Mouse (Mus musculus) limb, embryonic 12.5 days (tissue): ENCODE data around the gene Tcp10c. TPM values are rescaled to one million over a fixed set of nuclear protein-coding genes. Genes with fewer than 3 reads are reported as not detected.
"Not testable (repeated sequence)": the region's sequence is repeated elsewhere in the genome, so short reads cannot be mapped to it uniquely, and the experiment has no call there.

Source experiments
- ATAC-seq: fragments of 200-750 bp; cut with Nextera tagmentation; 2 replicates; pipeline ENCODE4 v1.8.0; 2017; ENCODE audit warnings: low read depth, moderate TSS enrichment; ENCODE audit not compliant: insufficient number of reproducible peaks, insufficient read depth, low FRiP score, low TSS enrichment
- H3K27ac ChIP-seq: fragments of 300-500 bp; sonication (generic); 2 replicates; pipeline ENCODE4 v1.5.1; 2016; ENCODE audit warnings: mild to moderate bottlenecking, moderate library complexity
- H3K27me3 ChIP-seq: fragments of 300-500 bp; sonication (generic); 2 replicates; pipeline ENCODE4 v1.6.1; 2016; ENCODE audit warnings: mild to moderate bottlenecking, moderate library complexity
- H3K36me3 ChIP-seq: fragments of 300-500 bp; sonication (generic); 2 replicates; pipeline ENCODE4 v1.6.1; 2016; ENCODE audit warnings: mild to moderate bottlenecking, moderate library complexity
- H3K4me1 ChIP-seq: fragments of 300-500 bp; sonication (generic); replicated peaks from 2 replicates; pipeline ENCODE4 v1.6.1; 2016
- H3K4me2 ChIP-seq: fragments of 300-500 bp; sonication (generic); 2 replicates; pipeline ENCODE4 v1.6.1; 2016; ENCODE audit warnings: mild to moderate bottlenecking, moderate library complexity
- H3K4me3 ChIP-seq: fragments of 300-500 bp; sonication (generic); replicated peaks from 2 replicates; pipeline ENCODE4 v1.5.1; 2016; ENCODE audit warnings: mild to moderate bottlenecking
- H3K9ac ChIP-seq: fragments of 300-500 bp; sonication (generic); replicated peaks from 2 replicates; pipeline ENCODE4 v1.6.1; 2016; ENCODE audit warnings: mild to moderate bottlenecking, moderate library complexity
- H3K9me3 ChIP-seq: fragments of 300-500 bp; sonication (generic); 2 replicates; pipeline ENCODE4 v1.6.1; 2016; ENCODE audit warnings: mild to moderate bottlenecking, moderate library complexity
- WGBS: fragments of 180-500 bp; shearing (Covaris S2); methylation state at CpG from one replicate; pipeline ENCODE4 v1.1.7; 2016; 5-methylcytosine and 5-hydroxymethylcytosine counted together
- polyA plus RNA-seq: library from polyadenylated mRNA; unstranded; fragments of >200 nt; fragmentation: Nextera tagmentation; extraction: Ambion mirVana; gene quantifications from 2 replicates; pipeline ENCODE4 v1.2.1, GENCODE M21; 2016

Tcp10c gene
- polyA plus RNA-seq, 1 experiment from 2014 or later = not detected

GRCm38 (mm10) chr17:13349563-13349962 is 4.8 kb upstream of the Tcp10c start:
- H3K27ac ChIP-seq, ATAC-seq, H3K4me2 ChIP-seq, H3K4me3 ChIP-seq, H3K4me1 ChIP-seq, H3K9ac ChIP-seq, H3K27me3 ChIP-seq, H3K36me3 ChIP-seq: not testable (repeated sequence)
- 84% methylated on average over 4 of the region's 5 CpGs for WGBS
- H3K9me3 ChIP-seq = peaks cover 21% of the 10 kb centered on the region

- not testable (repeated sequence) for H3K36me3 ChIP-seq, H3K27me3 ChIP-seq, ATAC-seq, H3K4me1 ChIP-seq, H3K4me3 ChIP-seq, H3K4me2 ChIP-seq, H3K9ac ChIP-seq, H3K27ac ChIP-seq
- H3K9me3 ChIP-seq = peaks cover 32% of the 10 kb centered on the region
- 86% methylated on average over 8 of the region's 8 CpGs for WGBS
Observed at GRCm38 (mm10) chr17:13353249-13353648, 1.1 kb upstream of the Tcp10c start.

GRCm38 (mm10) chr17:13362489-13362888 is 8.1 kb downstream of the Tcp10c start:
- H3K27ac ChIP-seq, H3K4me1 ChIP-seq, H3K9ac ChIP-seq, H3K4me2 ChIP-seq, H3K4me3 ChIP-seq, H3K36me3 ChIP-seq, H3K27me3 ChIP-seq: not testable (repeated sequence)
- peaks cover 38% of the 10 kb centered on the region for H3K9me3 ChIP-seq
- 0 out of 2 replicates have a peak, but pooled peaks have one; percentile 24 for ATAC-seq
- WGBS = 95% methylated on average over 2 of the region's 2 CpGs

GRCm38 (mm10) chr17:13363773-13364172 is 9.4 kb downstream of the Tcp10c start:
- WGBS = 95% methylated on average over 5 of the region's 5 CpGs
- peaks cover 40% of the 10 kb centered on the region for H3K9me3 ChIP-seq
- H3K4me2 ChIP-seq = not testable (repeated sequence)

GRCm38 (mm10) chr17:13364196-13364595 is 9.8 kb downstream of the Tcp10c start:
- H3K27ac ChIP-seq, ATAC-seq, H3K9ac ChIP-seq, H3K27me3 ChIP-seq, H3K4me3 ChIP-seq, H3K4me2 ChIP-seq, H3K36me3 ChIP-seq, H3K4me1 ChIP-seq: not testable (repeated sequence)
- 89% methylated on average over 9 of the region's 9 CpGs for WGBS
- peaks cover 43% of the 10 kb centered on the region for H3K9me3 ChIP-seq

More at GRCm38 (mm10) chr17:13363773-13364172, 9.4 kb downstream of the Tcp10c start:
- H3K36me3 ChIP-seq, H3K4me1 ChIP-seq, H3K27me3 ChIP-seq, ATAC-seq, H3K9ac ChIP-seq, H3K27ac ChIP-seq, H3K4me3 ChIP-seq: not testable (repeated sequence)

- not testable (repeated sequence) for H3K4me2 ChIP-seq, H3K27ac ChIP-seq, H3K36me3 ChIP-seq, H3K4me3 ChIP-seq, ATAC-seq, H3K4me1 ChIP-seq, H3K27me3 ChIP-seq, H3K9ac ChIP-seq
- H3K9me3 ChIP-seq = peaks cover 52% of the 10 kb centered on the region
- WGBS = 93% methylated on average over 9 of the region's 9 CpGs
Observed at GRCm38 (mm10) chr17:13367181-13367580, 12.8 kb downstream of the Tcp10c start.

GRCm38 (mm10) chr17:13368658-13369057 is 14.3 kb downstream of the Tcp10c start:
- not testable (repeated sequence) for H3K4me3 ChIP-seq, H3K4me2 ChIP-seq, H3K27me3 ChIP-seq, H3K4me1 ChIP-seq, ATAC-seq, H3K27ac ChIP-seq, H3K36me3 ChIP-seq, H3K9ac ChIP-seq
- 89% methylated on average over 7 of the region's 7 CpGs for WGBS
- H3K9me3 ChIP-seq = peaks cover 41% of the 10 kb centered on the region

GRCm38 (mm10) chr17:13370746-13371145 is 16.4 kb downstream of the Tcp10c start:
- not testable (repeated sequence) for H3K4me2 ChIP-seq, H3K36me3 ChIP-seq, H3K4me1 ChIP-seq, ATAC-seq, H3K27ac ChIP-seq, H3K9ac ChIP-seq, H3K27me3 ChIP-seq, H3K4me3 ChIP-seq
- H3K9me3 ChIP-seq = peaks cover 33% of the 10 kb centered on the region
- 84% methylated on average over 6 of the region's 6 CpGs for WGBS

- not testable (repeated sequence) for H3K4me1 ChIP-seq, H3K36me3 ChIP-seq, ATAC-seq, H3K27me3 ChIP-seq, H3K4me2 ChIP-seq, H3K4me3 ChIP-seq, H3K27ac ChIP-seq, H3K9ac ChIP-seq
- H3K9me3 ChIP-seq = peaks cover 20% of the 10 kb centered on the region
- 89% methylated on average over 3 of the region's 3 CpGs for WGBS
Observed at GRCm38 (mm10) chr17:13378341-13378740, 24.0 kb downstream of the Tcp10c start.

GRCm38 (mm10) chr17:13379951-13380615 is 25.7 kb downstream of the Tcp10c start:
- not testable (repeated sequence) for H3K4me1 ChIP-seq, H3K4me2 ChIP-seq, H3K36me3 ChIP-seq, H3K27me3 ChIP-seq, H3K27ac ChIP-seq, H3K9ac ChIP-seq, ATAC-seq, H3K4me3 ChIP-seq
- 77% methylated on average over 7 of the region's 7 CpGs for WGBS
- H3K9me3 ChIP-seq = peaks cover 20% of the 10 kb centered on the region

- H3K9ac ChIP-seq, H3K27me3 ChIP-seq, H3K4me3 ChIP-seq, H3K4me2 ChIP-seq, H3K27ac ChIP-seq, H3K36me3 ChIP-seq, H3K4me1 ChIP-seq, ATAC-seq: not testable (repeated sequence)
- H3K9me3 ChIP-seq = peaks cover 20% of the 10 kb centered on the region
- whole genome bisulfite sequencing = 91% methylated on average over 2 of the region's 2 CpGs
Observed at GRCm38 (mm10) chr17:13381286-13381685, 26.9 kb downstream of the Tcp10c start.

- ATAC-seq, H3K27me3 ChIP-seq, H3K4me2 ChIP-seq, H3K36me3 ChIP-seq, H3K4me3 ChIP-seq, H3K27ac ChIP-seq, H3K4me1 ChIP-seq, H3K9ac ChIP-seq: not testable (repeated sequence)
- peaks cover 21% of the 10 kb centered on the region for H3K9me3 ChIP-seq
- WGBS = 88% methylated on average over 1 of the region's 4 CpGs
Observed at GRCm38 (mm10) chr17:13391020-13391419, 36.6 kb downstream of the Tcp10c start.
